9 mouse cellular contexts compared by ENCODE assay signal in genomic region chr7:107567261-107567671, GRCm38 (mm10). TPM values are rescaled to one million over a fixed set of nuclear protein-coding genes. Genes with fewer than 3 reads are reported as not detected.
DNase-seq lines count a peak whose midpoint lies in the region; ATAC-seq lines count a peak whose summit lies in the region.
"Had no signal": no experiment of that assay in that cellular context is flagged by ENCODE, and none has a peak within 500 bp of the region (broad histone marks: within the 10 kb centered on the region; RNA-seq: fewer than 3 reads in every experiment).

Olfml1 (plus strand) TSS chr7:107567446.

- H3K4me1 ChIP-seq in hindbrain, embryonic 16.5 days (ENCODE audit: control insufficient read depth, insufficient read depth, low read depth, low read length), result no peaks in the 10 kb centered on the region
- H3K4me1 ChIP-seq in lung, embryonic 15.5 days, result 0 out of 2 replicates have a peak, but pooled peaks cover 9% of the 10 kb centered on the region

- WGBS in hindbrain, embryonic 16.5 days, result 68% methylated on average over 7 of the region's 7 CpGs
- WGBS in lung, embryonic 15.5 days, result 15% methylated on average over 7 of the region's 7 CpGs

- peak; percentile 17 for DNase-seq in ovary, postnatal 10 days (ENCODE audit: low spot score)
- DNase-seq in ovary, adult 18-20 months (ENCODE audit: low spot score), result no peak
- DNase-seq in gastrocnemius, adult 8-10 months (ENCODE audit: low spot score in 2 of 2), result peak; percentile 6 to 30
- peak in 1 of 2 experiments; percentile 4 for DNase-seq in layer of hippocampus, postnatal 25 days (ENCODE audit: extremely low spot score in 1 of 2, low spot score in 1 of 2)
- peak; percentile 30 for DNase-seq in testis, postnatal 14 days (ENCODE audit: low spot score)
- DNase-seq in cerebellum, adult 8-10 months, result no peak

- peak; percentile 48; the same call in 1 of the 2 replicates for ATAC-seq in hindbrain, embryonic 16.5 days
- peak; percentile 92 for ATAC-seq in lung, embryonic 15.5 days (ENCODE audit: borderline replicate concordance, extremely low read depth, low FRiP score, low TSS enrichment)

- H3K27ac ChIP-seq in hindbrain, embryonic 16.5 days (ENCODE audit: low read depth, low read length), result no peak within 1 kb of the TSS
- peak within 1 kb of the TSS; percentile 89 for H3K27ac ChIP-seq in lung, embryonic 15.5 days
- H3K27ac ChIP-seq: macrophage had no signal

- peak within 1 kb of the TSS; percentile 27; the same call in 1 of the 2 replicates for H3K4me2 ChIP-seq in hindbrain, embryonic 16.5 days (ENCODE audit: low read length)
- H3K4me2 ChIP-seq in lung, embryonic 15.5 days, result peak within 1 kb of the TSS; percentile 49

- H3K36me3 ChIP-seq in hindbrain, embryonic 16.5 days (ENCODE audit: control insufficient read depth, insufficient read depth, low read length), result no peaks in the 10 kb centered on the region
- peaks cover 6% of the 10 kb centered on the region; the same call in 1 of the 2 replicates for H3K36me3 ChIP-seq in lung, embryonic 15.5 days

- peak within 1 kb of the TSS; percentile 11 for H3K4me3 ChIP-seq in hindbrain, embryonic 16.5 days (ENCODE audit: low read length)
- H3K4me3 ChIP-seq in lung, embryonic 15.5 days, result peak within 1 kb of the TSS; percentile 43

- no peaks in the 10 kb centered on the region for H3K27me3 ChIP-seq in hindbrain, embryonic 16.5 days (replicated peaks; ENCODE audit: control insufficient read depth, insufficient read depth, low read length)
- no peaks in the 10 kb centered on the region for H3K27me3 ChIP-seq in lung, embryonic 15.5 days

- no peak within 1 kb of the TSS for H3K9ac ChIP-seq in hindbrain, embryonic 16.5 days (ENCODE audit: low read depth, low read length)
- peak within 1 kb of the TSS; percentile 32 for H3K9ac ChIP-seq in lung, embryonic 15.5 days

- no peaks in the 10 kb centered on the region for H3K9me3 ChIP-seq in hindbrain, embryonic 16.5 days (ENCODE audit: control insufficient read depth, low read length)
- H3K9me3 ChIP-seq in lung, embryonic 15.5 days, result no peaks in the 10 kb centered on the region

RNA-seq across cellular contexts. Expression of gene Olfml1, which starts in this region (rescaled TPM):
- 1 to 10 TPM in 3 of 4 experiments, under 1 TPM in 1; 0.60 to 2.0 (median 1.6) TPM for total RNA-seq in gastrocnemius, adult 8-10 months (2022)
- polyA plus RNA-seq in hindbrain, embryonic 16.5 days (2015; fragmentation: Nextera tagmentation; extraction: Ambion mirVana), result 4.8 TPM in 2 replicates
- total RNA-seq in layer of hippocampus, postnatal 25 days (2021), result 10 to 100 TPM; 10.0 to 11.5 TPM
- 14.8 and 16.7 TPM in 2 replicates for polyA plus RNA-seq in lung, embryonic 15.5 days (2015; fragmentation: Nextera tagmentation; extraction: Ambion mirVana)
- polyA plus RNA-seq: macrophage had no signal

Comparison
In these comparisons a context has a peak if more than half of its experiments do, and no peak if none do; other contexts are left out.
1. DNase-seq: peak in ovary, postnatal 10 days (single experiment), gastrocnemius, adult 8-10 months (2 of 2) and testis, postnatal 14 days (single experiment); none in ovary, adult 18-20 months (single experiment) and cerebellum, adult 8-10 months (single experiment).